Mouse (Mus musculus): ENCODE measurements around the gene Cirbp. TPM values are rescaled to one million over a fixed set of nuclear protein-coding genes. Genes with fewer than 3 reads are reported as not detected.

Cirbp gene
- polyA plus RNA-seq, 1 experiment from 2014 or later: 90.3 TPM

GRCm38 (mm10) chr10:80139439-80139775 lies 26.4 kb upstream of the Cirbp start:
- Histone ChIP-seq H3K4me2 (peak overlapping the region; percentile 99), H3K27ac (peak overlapping the region; percentile 75), H3K27me3 (replicated peaks) (peaks cover 16% of the 10 kb centered on the region), H3K36me3 (peaks cover 6% of the 10 kb centered on the region), H3K4me1 (peaks cover 46% of the 10 kb centered on the region), H3K9me3 (no peaks in the 10 kb centered on the region), H3K9ac (peak overlapping the region; percentile 65), H3K4me3 (replicated peaks) (peak overlapping the region; percentile 63)
- ATAC-seq (ENCODE audit: insufficient read depth, low FRiP score, low read depth): peak; percentile 0; the same call in 1 of the 2 replicates
- WGBS: 2% methylated on average over 9 of the region's 10 CpGs

DNA sequence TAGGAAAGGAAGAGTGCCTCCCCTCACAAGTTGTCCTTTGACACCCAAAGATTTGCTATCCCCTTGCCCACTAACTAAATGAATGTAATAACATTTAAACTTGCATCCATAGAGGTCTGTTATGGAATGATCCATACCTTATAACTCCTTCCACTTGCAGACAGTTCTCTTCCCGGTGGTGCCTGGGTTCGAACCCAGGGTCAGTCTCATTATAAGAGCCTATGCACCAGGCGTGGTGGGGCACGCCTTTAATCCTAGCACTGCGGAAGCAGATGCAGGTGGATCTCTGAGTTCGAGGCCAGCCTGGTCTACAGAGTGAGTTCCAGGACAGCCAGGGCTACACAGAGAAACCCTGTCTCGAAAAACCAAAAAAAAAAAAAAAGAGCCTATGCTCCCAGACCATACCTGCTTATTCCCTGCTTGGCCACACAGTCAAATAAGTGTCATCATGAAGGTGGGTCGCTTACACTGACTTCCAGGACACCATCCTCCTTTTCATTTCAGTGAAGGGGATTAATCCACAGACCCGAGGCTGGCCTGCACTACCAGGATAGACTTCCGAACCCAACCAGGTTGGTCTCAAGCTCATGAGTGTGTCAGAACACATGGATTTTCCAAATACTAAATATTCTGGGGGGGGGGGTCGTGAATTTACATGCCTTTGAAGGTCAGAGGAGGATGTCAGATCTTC lies 25.7 kb upstream of the Cirbp start:
- ATAC-seq (ENCODE audit: insufficient read depth, low FRiP score, low read depth): no peak
- Histone ChIP-seq H3K9ac (no peak overlapping the region), H3K27ac (peak overlapping the region; percentile 84; the same call in 1 of the 2 replicates), H3K4me3 (replicated peaks) (no peak overlapping the region), H3K4me2 (no peak overlapping the region; the same call in 1 of the 2 replicates), H3K4me1 (peaks cover 46% of the 10 kb centered on the region), H3K36me3 (peaks cover 9% of the 10 kb centered on the region), H3K9me3 (no peaks in the 10 kb centered on the region), H3K27me3 (replicated peaks) (peaks cover 16% of the 10 kb centered on the region)
- WGBS: 75% methylated on average over 11 of the region's 11 CpGs

DNA sequence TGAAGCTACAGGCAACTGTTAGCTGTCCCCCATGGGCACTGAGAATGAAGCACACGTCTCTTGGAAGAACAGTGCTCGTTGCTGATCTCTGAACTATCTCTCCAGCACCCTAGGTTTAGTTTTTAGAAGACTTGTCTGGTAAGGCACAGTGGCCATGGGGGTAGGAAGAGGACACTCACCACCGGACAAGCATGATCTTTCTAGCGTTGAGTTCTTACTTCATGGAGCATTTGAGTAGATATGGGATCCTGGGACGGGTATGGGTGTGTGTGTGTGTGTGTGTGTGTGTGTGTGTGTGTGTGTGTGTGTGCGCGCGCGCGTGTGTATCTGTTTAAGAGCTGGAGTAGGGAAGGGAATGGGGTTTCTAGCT lies 25.1 kb upstream of the Cirbp start, which contains the start of gene Cbarp:
Gene Cbarp (minus strand): TSS at position 170 of the 370 bp plus-strand sequence.
- Histone ChIP-seq H3K4me1 (peaks cover 48% of the 10 kb centered on the region), H3K4me3 (replicated peaks) (peak within 1 kb of the TSS; percentile 69), H3K36me3 (peaks cover 9% of the 10 kb centered on the region), H3K9ac (no peak within 1 kb of the TSS), H3K27me3 (replicated peaks) (peaks cover 16% of the 10 kb centered on the region), H3K4me2 (peak within 1 kb of the TSS; percentile 99), H3K9me3 (no peaks in the 10 kb centered on the region), H3K27ac (peak within 1 kb of the TSS; percentile 84)
- 68% methylated on average over 10 of the region's 10 CpGs for WGBS
- ATAC-seq (ENCODE audit: insufficient read depth, low FRiP score, low read depth): no peak

- Histone ChIP-seq H3K4me2 (peak overlapping the region; percentile 78), H3K9ac (no peak overlapping the region), H3K36me3 (peaks cover 9% of the 10 kb centered on the region), H3K4me3 (replicated peaks) (peak overlapping the region; percentile 69), H3K9me3 (no peaks in the 10 kb centered on the region), H3K4me1 (peaks cover 54% of the 10 kb centered on the region), H3K27me3 (replicated peaks) (peaks cover 16% of the 10 kb centered on the region), H3K27ac (peak overlapping the region; percentile 84)
- peak; percentile 70 for ATAC-seq (ENCODE audit: insufficient read depth, low FRiP score, low read depth)
- WGBS: 0% methylated on average over 29 of the region's 29 CpGs
Observed at GRCm38 (mm10) chr10:80141243-80141642, 24.5 kb upstream of the Cirbp start.

GRCm38 (mm10) chr10:80141786-80142529 lies 23.8 kb upstream of the Cirbp start:
- H3K4me1 ChIP-seq: peaks cover 57% of the 10 kb centered on the region
- no peaks in the 10 kb centered on the region for H3K9me3 ChIP-seq
- peak overlapping the region; percentile 78 for H3K4me2 ChIP-seq
- peak overlapping the region; percentile 69 for H3K4me3 ChIP-seq (replicated peaks)
- peak overlapping the region; percentile 89 for H3K27ac ChIP-seq
- under 1% methylated on average over 43 of the region's 43 CpGs for WGBS
- peak overlapping the region; percentile 83 for H3K9ac ChIP-seq
- peaks cover 12% of the 10 kb centered on the region for H3K27me3 ChIP-seq (replicated peaks)
- peaks cover 9% of the 10 kb centered on the region for H3K36me3 ChIP-seq
- peak; percentile 85 for ATAC-seq (ENCODE audit: insufficient read depth, low FRiP score, low read depth)

DNA sequence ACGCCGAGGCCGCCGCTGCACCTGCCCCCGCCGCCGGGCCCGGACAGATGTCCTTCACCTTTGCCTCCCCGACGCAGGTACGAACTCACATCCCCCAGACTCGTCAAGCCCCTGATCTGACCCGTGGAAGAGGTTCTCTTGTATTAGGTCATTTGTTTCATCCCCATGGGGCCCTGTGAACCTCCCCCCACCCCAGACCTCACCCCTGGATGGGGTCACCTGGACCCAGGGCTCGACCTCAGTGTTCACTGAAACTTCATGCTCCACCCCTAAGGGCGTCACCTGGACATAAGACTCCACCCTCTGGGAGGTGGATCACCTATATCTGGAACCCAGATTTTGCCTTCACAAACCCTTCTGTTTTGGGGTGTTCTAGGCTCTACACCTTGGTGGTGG lies 23.3 kb upstream of the Cirbp start:
- Histone ChIP-seq H3K27me3 (replicated peaks) (0 out of 2 replicates have a peak, but pooled peaks cover 8% of the 10 kb centered on the region), H3K9me3 (no peaks in the 10 kb centered on the region), H3K4me1 (peaks cover 57% of the 10 kb centered on the region), H3K9ac (peak overlapping the region; percentile 83), H3K36me3 (peaks cover 9% of the 10 kb centered on the region), H3K4me2 (peak overlapping the region; percentile 78), H3K4me3 (replicated peaks) (peak overlapping the region; percentile 69), H3K27ac (peak overlapping the region; percentile 89)
- 0% methylated on average over 15 of the region's 15 CpGs for WGBS
- peak; percentile 4; the same call in 1 of the 2 replicates for ATAC-seq (ENCODE audit: insufficient read depth, low FRiP score, low read depth)

GRCm38 (mm10) chr10:80143664-80144063 lies 22.1 kb upstream of the Cirbp start:
- H3K4me3 ChIP-seq (replicated peaks): peak overlapping the region; percentile 69; the same call in 1 of the 2 replicates
- no peak for ATAC-seq (ENCODE audit: insufficient read depth, low FRiP score, low read depth)
- H3K4me1 ChIP-seq: peaks cover 50% of the 10 kb centered on the region
- 0 out of 2 replicates have a peak, but pooled peaks cover under 1% of the 10 kb centered on the region for H3K27me3 ChIP-seq (replicated peaks)
- H3K36me3 ChIP-seq: peaks cover 9% of the 10 kb centered on the region
- 94% methylated on average over 7 of the region's 7 CpGs for WGBS
- no peak overlapping the region; the same call in 1 of the 2 replicates for H3K9ac ChIP-seq
- no peaks in the 10 kb centered on the region for H3K9me3 ChIP-seq
- no peak overlapping the region for H3K27ac ChIP-seq
- H3K4me2 ChIP-seq: no peak overlapping the region

DNA sequence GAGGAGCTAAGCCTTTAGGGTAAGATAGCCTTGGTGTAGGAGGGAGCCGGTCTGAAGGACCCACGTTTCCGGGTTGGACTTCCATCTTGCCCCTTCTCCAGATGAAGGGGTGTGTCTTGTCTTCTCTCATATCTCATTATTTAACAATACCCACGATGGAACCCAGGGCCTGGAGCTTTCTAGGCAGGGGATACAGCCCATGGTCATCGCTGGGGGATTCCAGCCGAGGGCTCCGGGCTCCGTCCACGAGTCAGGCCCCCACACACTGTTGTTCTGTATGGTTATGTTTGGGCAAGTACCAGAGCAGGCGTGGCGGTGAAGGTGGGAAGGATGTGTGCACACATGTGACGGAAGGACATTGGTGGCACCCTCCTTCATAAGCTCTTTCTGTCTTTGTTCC lies 21.6 kb upstream of the Cirbp start:
- H3K4me2 ChIP-seq: no peak overlapping the region
- ATAC-seq (ENCODE audit: insufficient read depth, low FRiP score, low read depth): no peak
- no peak overlapping the region for H3K9ac ChIP-seq
- peaks cover 9% of the 10 kb centered on the region for H3K36me3 ChIP-seq
- H3K9me3 ChIP-seq: no peaks in the 10 kb centered on the region
- peaks cover 48% of the 10 kb centered on the region for H3K4me1 ChIP-seq
- no peak overlapping the region for H3K27ac ChIP-seq
- H3K4me3 ChIP-seq (replicated peaks): no peak overlapping the region
- WGBS: 89% methylated on average over 12 of the region's 12 CpGs
- H3K27me3 ChIP-seq (replicated peaks): no peaks in the 10 kb centered on the region

- H3K4me1 ChIP-seq: peaks cover 43% of the 10 kb centered on the region
- peak overlapping the region; percentile 63; the same call in 1 of the 2 replicates for H3K27ac ChIP-seq
- 69% methylated on average over 20 of the region's 20 CpGs for WGBS
- H3K36me3 ChIP-seq: peaks cover 9% of the 10 kb centered on the region
- no peak overlapping the region for H3K4me3 ChIP-seq (replicated peaks)
- no peak overlapping the region for H3K9ac ChIP-seq
- H3K9me3 ChIP-seq: no peaks in the 10 kb centered on the region
- no peaks in the 10 kb centered on the region for H3K27me3 ChIP-seq (replicated peaks)
- H3K4me2 ChIP-seq: no peak overlapping the region; the same call in 1 of the 2 replicates
- ATAC-seq (ENCODE audit: insufficient read depth, low FRiP score, low read depth): no peak
Observed at GRCm38 (mm10) chr10:80144864-80145838, 20.6 kb upstream of the Cirbp start.

- WGBS: 75% methylated on average over 6 of the region's 6 CpGs
- Histone ChIP-seq H3K36me3 (peaks cover 9% of the 10 kb centered on the region), H3K9me3 (no peaks in the 10 kb centered on the region), H3K4me2 (no peak overlapping the region; the same call in 1 of the 2 replicates), H3K4me1 (peaks cover 39% of the 10 kb centered on the region), H3K4me3 (replicated peaks) (no peak overlapping the region), H3K27me3 (replicated peaks) (no peaks in the 10 kb centered on the region), H3K27ac (peak overlapping the region; percentile 100; the same call in 1 of the 2 replicates), H3K9ac (no peak overlapping the region)
- no peak for ATAC-seq (ENCODE audit: insufficient read depth, low FRiP score, low read depth)
Observed at GRCm38 (mm10) chr10:80145896-80146295, 19.9 kb upstream of the Cirbp start.

DNA sequence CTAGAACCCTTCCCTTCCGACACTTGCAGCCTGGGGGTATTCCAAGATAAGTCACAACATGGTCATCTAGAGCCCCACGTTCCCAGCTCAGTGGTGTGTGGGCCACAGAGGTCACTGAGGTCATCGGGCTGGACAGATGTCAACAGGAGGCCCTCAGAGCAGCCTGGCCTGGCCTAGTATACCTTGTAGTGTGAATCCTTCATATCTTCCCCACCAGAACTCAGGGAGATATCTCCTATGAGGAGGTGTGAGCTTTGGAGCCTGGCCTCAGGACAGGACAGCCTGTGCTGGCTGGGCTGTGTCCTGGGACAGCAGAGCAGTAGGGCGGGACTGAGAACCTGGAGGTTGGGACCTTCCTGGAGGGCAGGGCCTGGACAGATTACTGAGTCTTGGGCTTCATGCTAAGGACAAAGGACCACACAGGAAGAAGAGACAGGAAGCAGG lies 19.2 kb upstream of the Cirbp start:
- peak overlapping the region; percentile 100 for H3K27ac ChIP-seq
- no peak for ATAC-seq (ENCODE audit: insufficient read depth, low FRiP score, low read depth)
- no peaks in the 10 kb centered on the region for H3K27me3 ChIP-seq (replicated peaks)
- H3K4me2 ChIP-seq: peak overlapping the region; percentile 5; the same call in 1 of the 2 replicates
- H3K4me3 ChIP-seq (replicated peaks): no peak overlapping the region
- H3K9ac ChIP-seq: no peak overlapping the region
- WGBS: 65% methylated on average over 4 of the region's 4 CpGs
- no peaks in the 10 kb centered on the region for H3K9me3 ChIP-seq
- H3K4me1 ChIP-seq: peaks cover 39% of the 10 kb centered on the region
- H3K36me3 ChIP-seq: peaks cover 9% of the 10 kb centered on the region
